Mouse (Mus musculus): ENCODE results near the gene Gpr146. TPM values are rescaled to one million over a fixed set of nuclear protein-coding genes. Genes with fewer than 3 reads are reported as not detected.

Gene Gpr146
- polyA plus RNA-seq, 1 experiment from 2014 or later: 14.7 TPM

GRCm38 (mm10) chr5:139371631-139372401 is 5.7 kb upstream of the Gpr146 start:
- Histone ChIP-seq H3K4me1 (replicated peaks) (peaks cover 34% of the 10 kb centered on the region), H3K27ac (peak overlapping the region; percentile 86), H3K4me2 (peak overlapping the region; percentile 89), H3K9me3 (replicated peaks) (no peaks in the 10 kb centered on the region), H3K9ac (peak overlapping the region; percentile 84), H3K27me3 (no peaks in the 10 kb centered on the region), H3K36me3 (no peaks in the 10 kb centered on the region), H3K4me3 (peak overlapping the region; percentile 72)
- 1% methylated on average over 39 of the region's 39 CpGs for WGBS
- ATAC-seq (replicated peaks; ENCODE audit: insufficient number of reproducible peaks, insufficient read depth, low FRiP score, low read depth): peak; percentile 91

GRCm38 (mm10) chr5:139373126-139373525 is 4.4 kb upstream of the Gpr146 start:
- no peaks in the 10 kb centered on the region for H3K36me3 ChIP-seq
- H3K27me3 ChIP-seq: no peaks in the 10 kb centered on the region
- peaks cover 47% of the 10 kb centered on the region for H3K4me1 ChIP-seq (replicated peaks)
- H3K4me2 ChIP-seq: no peak overlapping the region
- H3K4me3 ChIP-seq: no peak overlapping the region
- no peak for ATAC-seq (replicated peaks; ENCODE audit: insufficient number of reproducible peaks, insufficient read depth, low FRiP score, low read depth)
- 0 out of 2 replicates have a peak overlapping the region, but pooled peaks have one; percentile 84 for H3K9ac ChIP-seq
- H3K9me3 ChIP-seq (replicated peaks): no peaks in the 10 kb centered on the region
- 67% methylated on average over 3 of the region's 3 CpGs for WGBS
- H3K27ac ChIP-seq: peak overlapping the region; percentile 13; the same call in 1 of the 2 replicates

- H3K36me3 ChIP-seq: no peaks in the 10 kb centered on the region
- H3K27ac ChIP-seq: no peak overlapping the region
- H3K27me3 ChIP-seq: no peaks in the 10 kb centered on the region
- no peak overlapping the region for H3K4me2 ChIP-seq
- H3K4me3 ChIP-seq: no peak overlapping the region
- 73% methylated on average over 6 of the region's 6 CpGs for WGBS
- ATAC-seq (replicated peaks; ENCODE audit: insufficient number of reproducible peaks, insufficient read depth, low FRiP score, low read depth): no peak
- no peaks in the 10 kb centered on the region for H3K9me3 ChIP-seq (replicated peaks)
- H3K9ac ChIP-seq: no peak overlapping the region
- H3K4me1 ChIP-seq (replicated peaks): peaks cover 55% of the 10 kb centered on the region
These were observed 3.5 kb upstream of the Gpr146 start for GRCm38 (mm10) chr5:139373889-139374444.

- WGBS: 79% methylated on average over 2 of the region's 2 CpGs
- Histone ChIP-seq H3K4me1 (replicated peaks) (peaks cover 63% of the 10 kb centered on the region), H3K36me3 (no peaks in the 10 kb centered on the region), H3K27me3 (no peaks in the 10 kb centered on the region), H3K9me3 (replicated peaks) (no peaks in the 10 kb centered on the region), H3K9ac (no peak overlapping the region), H3K4me2 (no peak overlapping the region), H3K4me3 (no peak overlapping the region), H3K27ac (no peak overlapping the region)
- ATAC-seq (replicated peaks; ENCODE audit: insufficient number of reproducible peaks, insufficient read depth, low FRiP score, low read depth): no peak
These were observed 2.7 kb upstream of the Gpr146 start for GRCm38 (mm10) chr5:139374841-139375240.

- 71% methylated on average over 7 of the region's 7 CpGs for WGBS
- peaks cover 69% of the 10 kb centered on the region for H3K4me1 ChIP-seq (replicated peaks)
- H3K27ac ChIP-seq: peak overlapping the region; percentile 98
- peak overlapping the region; percentile 18; the same call in 1 of the 2 replicates for H3K4me3 ChIP-seq
- H3K4me2 ChIP-seq: peak overlapping the region; percentile 49
- no peaks in the 10 kb centered on the region for H3K27me3 ChIP-seq
- no peaks in the 10 kb centered on the region for H3K36me3 ChIP-seq
- ATAC-seq (replicated peaks; ENCODE audit: insufficient number of reproducible peaks, insufficient read depth, low FRiP score, low read depth): no peak
- H3K9ac ChIP-seq: 0 out of 2 replicates have a peak overlapping the region, but pooled peaks have one; percentile 48
- H3K9me3 ChIP-seq (replicated peaks): no peaks in the 10 kb centered on the region
These were observed 717 bp downstream of the Gpr146 start for GRCm38 (mm10) chr5:139378271-139378556.

GRCm38 (mm10) chr5:139378986-139379629 is 1.6 kb downstream of the Gpr146 start:
- Histone ChIP-seq H3K36me3 (no peaks in the 10 kb centered on the region), H3K4me1 (replicated peaks) (peaks cover 76% of the 10 kb centered on the region), H3K9me3 (replicated peaks) (no peaks in the 10 kb centered on the region), H3K4me2 (peak overlapping the region; percentile 81), H3K4me3 (peak overlapping the region; percentile 81; the same call in 1 of the 2 replicates), H3K27ac (peak overlapping the region; percentile 98), H3K9ac (no peak overlapping the region), H3K27me3 (no peaks in the 10 kb centered on the region)
- WGBS: 16% methylated on average over 21 of the region's 21 CpGs
- ATAC-seq (replicated peaks; ENCODE audit: insufficient number of reproducible peaks, insufficient read depth, low FRiP score, low read depth): peak; percentile 55

- ATAC-seq (replicated peaks; ENCODE audit: insufficient number of reproducible peaks, insufficient read depth, low FRiP score, low read depth): no peak
- WGBS: 14% methylated on average over 8 of the region's 8 CpGs
These were observed 2.4 kb downstream of the Gpr146 start for GRCm38 (mm10) chr5:139379771-139380384.

GRCm38 (mm10) chr5:139380385-139381248 is 3.1 kb downstream of the Gpr146 start:
- Histone ChIP-seq H3K9ac (peak overlapping the region; percentile 78), H3K27ac (peak overlapping the region; percentile 98), H3K27me3 (no peaks in the 10 kb centered on the region), H3K4me3 (peak overlapping the region; percentile 81), H3K9me3 (replicated peaks) (no peaks in the 10 kb centered on the region), H3K4me2 (peak overlapping the region; percentile 81), H3K4me1 (replicated peaks) (peaks cover 91% of the 10 kb centered on the region), H3K36me3 (no peaks in the 10 kb centered on the region)
- peak; percentile 76 for ATAC-seq (replicated peaks; ENCODE audit: insufficient number of reproducible peaks, insufficient read depth, low FRiP score, low read depth)
- WGBS: 1% methylated on average over 60 of the region's 73 CpGs

More at GRCm38 (mm10) chr5:139379771-139380384, 2.4 kb downstream of the Gpr146 start:
- peak overlapping the region; percentile 98 for H3K27ac ChIP-seq
- H3K4me3 ChIP-seq: peak overlapping the region; percentile 81
- peaks cover 84% of the 10 kb centered on the region for H3K4me1 ChIP-seq (replicated peaks)
- peak overlapping the region; percentile 81 for H3K4me2 ChIP-seq
- H3K9ac ChIP-seq: peak overlapping the region; percentile 78
- no peaks in the 10 kb centered on the region for H3K36me3 ChIP-seq
- no peaks in the 10 kb centered on the region for H3K27me3 ChIP-seq
- H3K9me3 ChIP-seq (replicated peaks): no peaks in the 10 kb centered on the region

GRCm38 (mm10) chr5:139381586-139382513 is 4.4 kb downstream of the Gpr146 start:
- no peak for ATAC-seq (replicated peaks; ENCODE audit: insufficient number of reproducible peaks, insufficient read depth, low FRiP score, low read depth)
- Histone ChIP-seq H3K9me3 (replicated peaks) (no peaks in the 10 kb centered on the region), H3K27ac (peak overlapping the region; percentile 98), H3K4me2 (peak overlapping the region; percentile 81), H3K4me1 (replicated peaks) (peaks cover 92% of the 10 kb centered on the region), H3K36me3 (no peaks in the 10 kb centered on the region), H3K4me3 (peak overlapping the region; percentile 81), H3K27me3 (no peaks in the 10 kb centered on the region), H3K9ac (peak overlapping the region; percentile 78)
- WGBS: 55% methylated on average over 18 of the region's 18 CpGs

GRCm38 (mm10) chr5:139382760-139383159 is 5.3 kb downstream of the Gpr146 start:
- peaks cover 90% of the 10 kb centered on the region for H3K4me1 ChIP-seq (replicated peaks)
- ATAC-seq (replicated peaks; ENCODE audit: insufficient number of reproducible peaks, insufficient read depth, low FRiP score, low read depth): peak; percentile 47
- no peaks in the 10 kb centered on the region for H3K27me3 ChIP-seq
- peak overlapping the region; percentile 78 for H3K9ac ChIP-seq
- H3K4me3 ChIP-seq: peak overlapping the region; percentile 81
- H3K36me3 ChIP-seq: no peaks in the 10 kb centered on the region
- H3K4me2 ChIP-seq: peak overlapping the region; percentile 81
- H3K27ac ChIP-seq: peak overlapping the region; percentile 98
- WGBS: 5% methylated on average over 8 of the region's 8 CpGs
- H3K9me3 ChIP-seq (replicated peaks): no peaks in the 10 kb centered on the region

Measured in heart, embryonic 15.5 days (tissue).